8 mouse cellular contexts compared by ENCODE assay signal in genomic region chr4:134551494-134552316, GRCm38 (mm10). TPM values are rescaled to one million over a fixed set of nuclear protein-coding genes. Genes with fewer than 3 reads are reported as not detected.
DNase-seq lines count a peak whose midpoint lies in the region; ATAC-seq and TF ChIP-seq lines count a peak whose summit lies in the region.

Gene Selenon, minus strand, starts transcription at chr4:134552166.

- no peak within 1 kb of the TSS for H3K27ac ChIP-seq in ES-E14 (ENCODE audit: insufficient read depth, low read depth, low read length, poor library complexity, severe bottlenecking)
- H3K27ac ChIP-seq in embryonic fibroblast, embryonic 13.5 days (ENCODE audit: insufficient read depth, low read length) = 0 out of 2 replicates have a peak within 1 kb of the TSS, but pooled peaks have one; percentile 16
- peak within 1 kb of the TSS; percentile 72 for H3K27ac ChIP-seq in heart, embryonic 16.5 days (ENCODE audit: low read length)
- peak within 1 kb of the TSS; percentile 86 for H3K27ac ChIP-seq in neural tube, embryonic 15.5 days (replicated peaks)

- no peaks in the 10 kb centered on the region for H3K27me3 ChIP-seq in heart, embryonic 16.5 days (ENCODE audit: control insufficient read depth, insufficient read depth, low read length)
- H3K27me3 ChIP-seq in neural tube, embryonic 15.5 days (replicated peaks) = no peaks in the 10 kb centered on the region

- peak within 1 kb of the TSS; percentile 65 to 86 for H3K4me3 ChIP-seq in ES-E14 (ENCODE audit: insufficient read depth in 1 of 2, low read depth in 1 of 2, low read length in 2 of 2, poor library complexity in 1 of 2, severe bottlenecking in 1 of 2)
- H3K4me3 ChIP-seq in embryonic fibroblast, embryonic 13.5 days (ENCODE audit: insufficient read depth, low read length) = peak within 1 kb of the TSS; percentile 91
- peak within 1 kb of the TSS; percentile 63 for H3K4me3 ChIP-seq in heart, embryonic 16.5 days (ENCODE audit: low read length)
- H3K4me3 ChIP-seq in neural tube, embryonic 15.5 days (replicated peaks) = peak within 1 kb of the TSS; percentile 54

- TF ChIP-seq POLR2A in embryonic fibroblast, embryonic 13.5 days (IDR thresholded peaks at IDR 0.05; ENCODE audit: low read depth, low read length) = peak; percentile 8; the same call in 1 of the 2 replicates

- no peaks in the 10 kb centered on the region for H3K4me1 ChIP-seq in ES-E14 (ENCODE audit: control insufficient read depth in 2 of 2, insufficient read depth in 2 of 2, low read length in 2 of 2, poor library complexity in 1 of 2)
- H3K4me1 ChIP-seq in embryonic fibroblast, embryonic 13.5 days (ENCODE audit: control insufficient read depth, insufficient read depth, low read length) = peaks cover 6% of the 10 kb centered on the region
- peaks cover 28% of the 10 kb centered on the region for H3K4me1 ChIP-seq in heart, embryonic 16.5 days (ENCODE audit: control insufficient read depth, insufficient read depth, low read length)
- peaks cover 41% of the 10 kb centered on the region for H3K4me1 ChIP-seq in neural tube, embryonic 15.5 days

- no peak for TF ChIP-seq CTCF in embryonic fibroblast, embryonic 13.5 days (IDR thresholded peaks at IDR 0.05; ENCODE audit: borderline replicate concordance, insufficient read depth, low read length)

- ATAC-seq in heart, embryonic 16.5 days (replicated peaks; ENCODE audit: extremely low read depth, insufficient read depth, low FRiP score) = peak; percentile 84
- peak; percentile 80 for ATAC-seq in neural tube, embryonic 15.5 days (ENCODE audit: low FRiP score)

- H3K9ac ChIP-seq in ES-E14 (ENCODE audit: insufficient read depth, low read depth, low read length, poor library complexity, severe bottlenecking) = peak within 1 kb of the TSS; percentile 41
- peak within 1 kb of the TSS; percentile 97 for H3K9ac ChIP-seq in heart, embryonic 16.5 days (ENCODE audit: low read length)
- peak within 1 kb of the TSS; percentile 90 for H3K9ac ChIP-seq in neural tube, embryonic 15.5 days (replicated peaks)

- in situ Hi-C loops in ES-E14 (cut with MboI; ENCODE audit: low sequenced_read_pairs in 2 of 2, unreplicated experiment in 2 of 2) = no loop called here

- no peak for DNase-seq in ES-E14 (ENCODE audit: low read depth, low spot score)
- peak; percentile 85 for DNase-seq in adrenal gland, postnatal 10 days
- DNase-seq in kidney, postnatal 25 days = peak; percentile 63 to 85
- DNase-seq in lung, adult 18-20 months = peak; percentile 73 to 80
- no peak for DNase-seq in T-cell, adult 2 months (ENCODE audit: low spot score)

- H3K36me3 ChIP-seq in ES-E14 (ENCODE audit: control insufficient read depth, insufficient read depth, low read length, poor library complexity, severe bottlenecking) = no peaks in the 10 kb centered on the region
- H3K36me3 ChIP-seq in heart, embryonic 16.5 days (ENCODE audit: control insufficient read depth, insufficient read depth) = peaks cover 16% of the 10 kb centered on the region
- H3K36me3 ChIP-seq in neural tube, embryonic 15.5 days = peaks cover 13% of the 10 kb centered on the region

- 1% methylated on average over 59 of the region's 67 CpGs for WGBS in heart, embryonic 16.5 days
- 3% methylated on average over 65 of the region's 67 CpGs for WGBS in neural tube, embryonic 15.5 days

- H3K9me3 ChIP-seq in ES-E14 (ENCODE audit: control insufficient read depth, insufficient read depth, low read depth, low read length) = no peaks in the 10 kb centered on the region
- H3K9me3 ChIP-seq in heart, embryonic 16.5 days (replicated peaks; ENCODE audit: control insufficient read depth, low read length) = peaks cover 7% of the 10 kb centered on the region
- no peaks in the 10 kb centered on the region for H3K9me3 ChIP-seq in neural tube, embryonic 15.5 days (replicated peaks)

- H3K4me2 ChIP-seq in heart, embryonic 16.5 days (ENCODE audit: low read depth, low read length) = peak within 1 kb of the TSS; percentile 74
- peak within 1 kb of the TSS; percentile 61 for H3K4me2 ChIP-seq in neural tube, embryonic 15.5 days

TF ChIP-seq in ES-E14, 5 proteins besides CTCF, POLR2A, EP300 and RAD21:
- TF ChIP-seq HCFC1 (IDR thresholded peaks at IDR 0.05; ENCODE audit: borderline replicate concordance, insufficient read depth, low read length) (no peak), ZNF384 (IDR thresholded peaks at IDR 0.05; ENCODE audit: low read depth, low read length) (no peak), CHD2 (IDR thresholded peaks at IDR 0.05; ENCODE audit: low read depth, low read length) (no peak)

RNA-seq across cellular contexts. Expression of gene Selenon, which starts in this region (rescaled TPM):
- 5.1 and 8.3 TPM in 2 replicates for total RNA-seq in ES-E14 (2012; rRNA removed)
- total RNA-seq in adrenal gland, postnatal 10 days (2021) = 10 to 100 TPM; 30.8 to 32.9 TPM
- 98.0 and 103 TPM in 2 replicates for polyA plus RNA-seq in embryonic fibroblast, embryonic 13.5 days (2011; ENCODE audit: insufficient read length, low read depth, missing spikeins)
- 5.4 and 7.9 TPM in 2 replicates for polyA plus RNA-seq in heart, embryonic 16.5 days (2015; fragmentation: Nextera tagmentation; extraction: Ambion mirVana)
- 8.4 and 19.4 TPM in 2 replicates for polyA plus RNA-seq in neural tube, embryonic 15.5 days (2015; fragmentation: Nextera tagmentation; extraction: Ambion mirVana)

Comparison
In these comparisons a context has a peak if more than half of its experiments do, and no peak if none do; other contexts are left out.
1. DNase-seq: peak in adrenal gland, postnatal 10 days (single experiment), kidney, postnatal 25 days (2 of 2) and lung, adult 18-20 months (2 of 2); none in ES-E14 (single experiment) and T-cell, adult 2 months (single experiment).
2. H3K9ac ChIP-seq: peak in every context shown above with its lines; median percentile 97 in heart, embryonic 16.5 days; 90 in neural tube, embryonic 15.5 days; 41 in ES-E14.
3. Peak in every context shown above with its lines, with median percentiles within 50 percentile points of each other: H3K4me3 ChIP-seq.